Mouse (Mus musculus) hematopoietic stem cell, adult 5-6 weeks (primary cell): ENCODE data around the gene Bag6. TPM values are rescaled to one million over a fixed set of nuclear protein-coding genes. Genes with fewer than 3 reads are reported as not detected.

Experiments used
- ATAC-seq, 2 experiments: fragments of 125-278 bp in 1 of 2; replicated peaks in 1 of 2; 2 replicates each; pipeline ENCODE4 v1.8.0; 2016 to 2017; ENCODE audit warnings: inconsistent platforms in 2 of 2, mild to moderate bottlenecking in 2 of 2, moderate number of reproducible peaks in 2 of 2, low read depth in 1 of 2, moderate TSS enrichment in 1 of 2; ENCODE audit not compliant: low FRiP score in 2 of 2, poor library complexity in 2 of 2, severe bottlenecking in 2 of 2, insufficient read depth in 1 of 2, low TSS enrichment in 1 of 2
- total RNA-seq: library from RNA; stranded (forward); fragments of 172-1452, 232-1000 nt; gene quantifications from 2 replicates; pipeline ENCODE4 v1.2.3, GENCODE M21; 2017

Gene Bag6
- total RNA-seq, 1 experiment from 2014 or later, result 109 TPM

- no peak for ATAC-seq
Measured at GRCm38 (mm10) chr17:35174201-35174977, 39.4 kb downstream of the Bag6 start.

DNA sequence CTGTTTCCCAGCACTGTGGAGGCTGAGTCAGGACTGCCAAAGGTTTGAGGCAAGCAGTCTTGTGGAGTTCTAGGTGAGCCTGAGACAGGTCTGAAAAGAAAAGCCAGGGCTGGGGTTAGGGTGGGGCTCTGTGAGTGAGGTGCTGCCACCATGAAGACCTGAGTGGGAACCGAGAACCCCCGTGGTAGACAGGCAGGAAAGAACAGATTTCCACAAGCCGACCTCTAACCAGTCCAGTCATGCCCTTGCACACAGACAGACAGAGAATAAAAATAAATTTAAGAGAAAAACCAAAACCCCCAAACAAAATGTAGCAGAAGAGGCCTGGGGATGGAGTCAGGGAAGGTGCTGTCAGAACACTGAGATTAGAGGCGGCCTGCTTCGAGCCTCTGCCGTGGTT lies 40.4 kb downstream of the Bag6 start:
- no peak for ATAC-seq

GRCm38 (mm10) chr17:35175968-35176367 lies 41.0 kb downstream of the Bag6 start, which contains the start of gene Aif1:
TSS of gene Aif1 (minus strand) at chr17:35176068.
- no peak for ATAC-seq

DNA sequence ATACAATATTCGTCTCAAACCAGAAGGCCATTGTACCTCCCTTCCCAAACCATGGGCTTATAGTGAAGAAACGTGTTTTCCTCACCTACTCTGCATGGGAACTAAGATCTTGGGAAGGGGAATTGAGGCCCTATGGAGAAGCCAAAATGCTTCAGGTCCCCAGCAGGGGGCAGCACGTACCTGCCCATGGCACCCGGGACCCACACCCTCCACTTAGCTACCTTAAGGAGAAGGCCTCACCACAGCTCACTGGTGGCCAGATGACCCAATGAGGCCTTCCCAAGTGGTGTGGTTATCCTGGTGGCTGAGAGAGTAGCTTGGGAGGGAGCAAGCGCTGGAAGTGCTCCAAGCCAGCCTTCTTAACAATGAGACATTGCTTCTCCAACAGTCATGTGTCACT lies 43.5 kb downstream of the Bag6 start:
- ATAC-seq, result peak; percentile 49 to 96

- no peak for ATAC-seq
Measured at GRCm38 (mm10) chr17:35180093-35180492, 45.1 kb downstream of the Bag6 start.

DNA sequence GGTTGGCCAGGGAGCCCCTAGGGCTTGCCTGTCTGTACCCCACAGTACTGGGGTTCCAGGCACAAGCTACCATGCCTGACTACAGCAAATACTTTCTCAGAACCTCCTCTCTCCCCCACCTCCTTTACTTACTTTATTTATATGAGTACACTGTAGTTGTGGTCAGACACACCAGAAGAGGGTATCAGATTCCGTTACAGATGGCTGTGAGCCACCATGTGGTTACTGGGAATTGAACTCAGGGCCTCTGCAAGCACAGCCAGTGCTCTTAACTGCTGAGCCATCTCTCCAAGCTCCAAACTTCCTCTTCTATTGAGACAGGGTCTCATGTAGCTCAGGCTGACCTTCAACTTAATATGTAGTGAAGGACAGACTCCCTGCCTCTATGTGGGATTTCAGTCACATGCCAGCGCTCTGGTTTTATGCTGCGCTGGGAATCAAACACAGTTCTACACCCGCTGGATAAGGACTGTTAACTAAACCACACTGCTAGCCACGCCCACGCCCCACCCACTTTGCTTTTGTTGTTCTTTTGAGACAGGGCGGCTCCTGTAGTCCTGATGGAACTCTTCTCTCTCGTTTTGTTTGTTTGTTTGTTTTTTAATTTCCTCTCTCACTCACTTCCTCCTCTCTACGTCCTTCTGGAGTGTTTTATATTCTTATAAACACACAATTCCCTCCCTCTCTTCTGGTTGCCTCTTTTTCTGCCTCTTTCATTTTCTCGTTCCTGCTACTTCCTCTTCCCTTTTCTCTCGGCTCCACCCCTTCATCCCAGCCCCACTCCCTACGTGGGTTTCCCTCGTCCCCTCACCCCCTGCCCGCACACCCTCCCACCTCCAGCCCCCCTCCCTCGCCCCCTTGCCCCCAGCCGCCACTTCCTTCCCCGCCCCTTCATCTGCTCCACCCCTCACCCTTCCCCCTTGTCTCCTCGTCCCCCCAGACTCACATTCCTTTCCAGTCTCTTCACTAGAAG lies 50.9 kb downstream of the Bag6 start:
- peak; percentile 42 to 54; a peak in 3 of 4 replicates for ATAC-seq

GRCm38 (mm10) chr17:35186681-35187080 lies 51.7 kb downstream of the Bag6 start:
- peak; percentile 46 to 63; a peak in 3 of 4 replicates for ATAC-seq

- no peak for ATAC-seq
Measured at GRCm38 (mm10) chr17:35187345-35187744, 52.4 kb downstream of the Bag6 start.

DNA sequence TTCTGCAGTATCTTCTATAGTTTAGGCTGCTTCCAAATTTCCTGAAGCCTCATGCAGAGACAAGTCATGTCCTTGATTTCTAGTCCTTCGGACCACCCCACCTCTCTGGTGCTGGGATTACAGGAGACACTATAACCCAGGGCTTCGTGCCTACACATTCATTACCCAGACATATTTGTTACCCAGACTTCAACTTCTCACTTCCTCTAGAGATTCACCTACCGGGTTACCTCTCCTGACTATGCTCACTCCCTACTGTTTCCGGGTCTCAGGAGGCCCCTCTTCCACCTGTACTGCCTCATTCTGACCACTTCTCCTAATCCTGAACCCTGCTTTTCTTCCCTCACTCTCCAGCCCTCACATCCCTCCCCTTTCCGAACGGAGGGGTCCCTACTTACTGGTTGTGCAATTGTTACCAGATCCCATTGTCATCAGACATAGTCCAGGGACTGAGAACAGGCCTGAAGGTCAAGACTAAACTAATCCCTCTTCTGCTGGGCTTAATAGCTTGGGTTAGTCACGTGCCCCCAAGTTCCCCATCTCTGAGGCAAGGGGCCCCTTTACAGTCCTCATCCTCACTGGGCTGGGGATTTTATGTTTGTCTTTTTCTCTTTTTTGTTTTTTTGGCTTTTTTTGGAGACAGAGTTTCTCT lies 53.1 kb downstream of the Bag6 start, which contains the start of gene Lst1:
Gene Lst1 (minus strand): TSS at position 481 of the 652 bp plus-strand sequence.
- ATAC-seq, result no peak; a peak in 1 of 4 replicates

- ATAC-seq, result peak; percentile 38 to 65
Measured at GRCm38 (mm10) chr17:35189186-35189585, 54.2 kb downstream of the Bag6 start.

DNA sequence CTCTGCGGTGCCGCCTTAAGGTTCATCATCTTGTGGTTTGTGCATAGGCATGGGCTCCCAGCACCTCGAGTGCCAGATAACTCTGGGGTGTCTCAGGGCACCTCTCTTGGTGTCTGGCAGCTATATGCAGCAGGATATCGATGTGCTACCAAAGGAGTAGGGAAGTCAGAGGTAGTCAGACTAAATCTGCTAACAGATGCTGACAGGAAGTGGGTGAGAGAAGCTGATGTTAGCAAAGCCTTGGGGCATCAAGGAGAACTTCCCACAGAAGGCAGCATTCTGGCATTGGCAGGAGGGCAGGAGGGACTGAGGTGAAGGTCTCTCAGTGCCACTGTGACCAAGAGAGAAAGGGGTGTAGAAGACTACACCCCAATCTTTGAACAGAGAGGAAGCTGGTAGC lies 55.1 kb downstream of the Bag6 start:
- 0 out of 4 replicates have a peak, but pooled peaks have one; percentile 12 to 14 for ATAC-seq

DNA sequence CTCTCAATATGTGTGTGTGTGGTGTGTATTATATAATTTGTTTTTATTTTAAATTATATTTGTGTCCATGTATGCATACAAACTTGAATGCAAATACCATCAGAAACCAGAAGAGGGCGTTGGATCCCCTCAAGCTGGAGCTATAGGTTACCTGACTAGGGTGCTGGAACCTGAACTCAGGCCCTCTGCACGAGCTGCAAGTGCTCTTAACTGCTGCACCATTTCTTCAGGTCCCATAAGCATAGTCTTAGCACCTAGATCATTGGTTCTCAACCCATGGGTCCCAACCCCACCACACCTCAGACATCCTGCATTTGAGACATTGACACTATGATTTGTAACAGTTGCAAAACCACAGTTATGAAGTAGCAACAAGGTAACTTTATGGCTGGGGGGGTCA lies 56.7 kb downstream of the Bag6 start:
- ATAC-seq, result no peak

- ATAC-seq, result peak in 1 of 2 experiments; percentile 41; a peak in 2 of 4 replicates
Measured at GRCm38 (mm10) chr17:35192924-35193323, 57.9 kb downstream of the Bag6 start.

- ATAC-seq, result no peak
Measured at GRCm38 (mm10) chr17:35193881-35194843, 59.2 kb downstream of the Bag6 start, which contains the start of gene Ltb. TSS of gene Ltb (plus strand) at chr17:35194439.

GRCm38 (mm10) chr17:35194844-35195630 lies 60.1 kb downstream of the Bag6 start:
- ATAC-seq, result no peak
